Mouse (Mus musculus) megakaryocyte, embryonic 14.5 days (primary cell): ENCODE measurements at regions not wholly inside any gene's neighbourhood (a gene's known extent, or its start where the extent isn't known, plus 50 kb on each side); places are given as distances from the start of the nearest gene placed in this dataset.

Experiments used
- FLI1 ChIP-seq: IDR thresholded peaks from 2 replicates; pipeline ENCODE4 v1.6.1; 2012; ENCODE audit warnings: low read length, inconsistent platforms, mixed read lengths
- GATA1 ChIP-seq: IDR thresholded peaks from 3 replicates; pipeline ENCODE4 v1.6.1; 2012; ENCODE audit warnings: mixed read lengths, low read length, inconsistent platforms, borderline replicate concordance

- TF ChIP-seq FLI1 (no peak), GATA1 (no peak)
Measured at GRCm38 (mm10) chr11:20916961-20917360, 86.1 kb upstream of the Lgalsl start.
